Mouse (Mus musculus) CD4-positive naive resting alpha-beta T cell, adult 57 days (primary cell): ENCODE measurements around the gene Trim58. TPM values are rescaled to one million over a fixed set of nuclear protein-coding genes. Genes with fewer than 3 reads are reported as not detected.

Source experiments
- total RNA-seq: library from RNA; stranded (reverse); gene quantifications from one replicate; pipeline ENCODE4 v1.2.4, GENCODE M21; 2023

The Trim58 gene
- total RNA-seq: not detected

GRCm38 (mm10) chr11:58640272-58640867 lies at the start of gene Trim58:
Gene Trim58 (plus strand): TSS chr11:58640465.

GRCm38 (mm10) chr11:58594814-58595213 lies 45.5 kb upstream of the Trim58 start, which contains the start of gene Olfr324:
Gene Olfr324 (plus strand): TSS chr11:58595114.

GRCm38 (mm10) chr11:58615975-58616374 lies 24.3 kb upstream of the Trim58 start, which contains the start of gene 2210407C18Rik:
Gene 2210407C18Rik (minus strand): TSS chr11:58616075.

GRCm38 (mm10) chr11:58630401-58630800 lies 9.9 kb upstream of the Trim58 start, which contains the start of gene Olfr323:
Gene Olfr323 (minus strand): TSS chr11:58630501.

GRCm38 (mm10) chr11:58658596-58658995 lies 18.3 kb downstream of the Trim58 start, which contains the start of gene Olfr322:
Gene Olfr322 (plus strand): TSS chr11:58658782.

GRCm38 (mm10) chr11:58680799-58681198 lies 40.5 kb downstream of the Trim58 start, which contains the start of gene Olfr320:
Gene Olfr320 (plus strand): TSS chr11:58681099.

GRCm38 (mm10) chr11:58698862-58699261 lies 58.6 kb downstream of the Trim58 start, which contains the start of gene Olfr319:
Gene Olfr319 (plus strand): TSS chr11:58699162.

Other genes with a start within 250 kb of the Trim58 start
- not detected for gene 1810065E05Rik, start 219.4 kb upstream of the Trim58 start, total RNA-seq
- not detected for gene Gm12253, start 207.9 kb upstream of the Trim58 start, total RNA-seq
- gene Lypd9, start 187.5 kb upstream of the Trim58 start, total RNA-seq: not detected
- gene Olfr30, start 178.2 kb upstream of the Trim58 start, total RNA-seq: not detected
- gene Olfr332, start 147.9 kb upstream of the Trim58 start, total RNA-seq: not detected
- not detected for gene Olfr331, start 137.9 kb upstream of the Trim58 start, total RNA-seq
- gene Olfr330, start 105.6 kb upstream of the Trim58 start, total RNA-seq: not detected
- not detected for gene Olfr329-ps, start 94.0 kb upstream of the Trim58 start, total RNA-seq
- gene Olfr328, start 84.8 kb upstream of the Trim58 start, total RNA-seq: 0.53 TPM
- gene Olfr224, start 69.9 kb upstream of the Trim58 start, total RNA-seq: not detected
- gene Olfr325, start 62.7 kb upstream of the Trim58 start, total RNA-seq: not detected
- not detected for gene Olfr324, start 45.4 kb upstream of the Trim58 start, total RNA-seq
- not detected for gene 2210407C18Rik, start 24.4 kb upstream of the Trim58 start, total RNA-seq
- gene Olfr323, start 10.0 kb upstream of the Trim58 start, total RNA-seq: not detected
- gene Olfr322, start 18.3 kb downstream of the Trim58 start, total RNA-seq: not detected
- not detected for gene Olfr320, start 40.6 kb downstream of the Trim58 start, total RNA-seq
- not detected for gene Olfr319, start 58.7 kb downstream of the Trim58 start, total RNA-seq
- 0.47 TPM for gene Olfr318, start 83.5 kb downstream of the Trim58 start, total RNA-seq
- not detected for gene Olfr317, start 98.7 kb downstream of the Trim58 start, total RNA-seq
- not detected for gene Olfr316, start 112.3 kb downstream of the Trim58 start, total RNA-seq
- not detected for gene Olfr315, start 132.7 kb downstream of the Trim58 start, total RNA-seq
- not detected for gene Olfr314, start 142.5 kb downstream of the Trim58 start, total RNA-seq
- gene Fam183b, start 161.5 kb downstream of the Trim58 start, total RNA-seq: not detected
- gene Olfr313, start 174.5 kb downstream of the Trim58 start, total RNA-seq: not detected
- not detected for gene Olfr312, start 188.8 kb downstream of the Trim58 start, total RNA-seq
- not detected for gene Olfr311, start 198.8 kb downstream of the Trim58 start, total RNA-seq
- gene Gm12258, start 206.7 kb downstream of the Trim58 start, total RNA-seq: 9.9 TPM
- gene 2810021J22Rik, start 226.8 kb downstream of the Trim58 start, total RNA-seq: 15.7 TPM